Mouse (Mus musculus): ENCODE data around the gene Gm30191.
A peak's percentile ranks its signal among the peaks of the same experiment; 100 is the strongest.
"Not testable (repeated sequence)": the region's sequence is repeated elsewhere in the genome, so short reads cannot be mapped to it uniquely, and the experiment has no call there.

Gene Gm30191

DNA sequence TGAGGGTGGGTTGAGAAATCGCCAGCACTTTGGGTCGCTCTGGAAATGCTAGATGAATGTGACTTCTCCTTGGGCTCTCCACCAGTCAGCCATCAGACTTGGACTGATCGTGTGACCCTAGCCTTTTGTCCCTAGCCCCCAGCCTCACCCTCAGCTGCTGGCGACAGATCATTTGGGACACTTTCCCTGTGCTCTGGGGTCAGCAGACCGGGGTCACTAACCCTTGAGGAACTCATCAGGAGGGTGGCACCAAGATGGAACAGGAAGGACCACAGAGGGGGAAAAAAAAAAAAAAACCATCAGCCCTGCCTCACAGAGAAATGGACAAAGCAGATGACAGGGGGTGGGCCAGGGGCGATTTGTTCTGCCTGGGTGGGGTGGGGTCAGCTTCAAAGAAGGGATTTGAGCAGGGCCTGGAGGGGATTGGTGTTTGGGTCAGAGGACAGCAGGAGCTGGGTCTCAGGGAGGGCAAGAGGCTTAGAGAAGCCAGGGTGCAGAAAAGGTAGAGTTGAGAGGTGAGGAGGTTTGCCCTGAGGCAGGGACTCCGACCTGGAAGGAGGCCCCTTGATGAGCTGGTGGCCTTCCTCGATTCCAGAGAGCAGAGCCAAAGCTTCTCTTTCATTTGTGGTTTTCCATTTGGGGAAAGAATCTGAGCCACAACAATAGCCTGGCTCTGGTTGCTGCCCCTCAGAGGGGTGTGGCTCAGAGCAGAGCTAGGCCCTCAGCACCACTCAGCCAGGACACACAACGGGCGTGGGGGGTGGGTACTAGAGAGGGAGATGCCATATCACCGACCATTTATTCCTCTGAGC lies 10.7 kb downstream of the Gm30191 start:
- Histone ChIP-seq H3K36me3 (ENCODE audit: control insufficient read depth, insufficient read depth, low read length, poor library complexity, severe bottlenecking) (no peaks in the 10 kb centered on the region), H3K27me3 (ENCODE audit: control insufficient read depth, insufficient read depth, low read length, poor library complexity, severe bottlenecking) (peaks cover 2% of the 10 kb centered on the region; the same call in 1 of the 2 replicates)
- DNase-seq (ENCODE audit: low read depth, low spot score), result no peak

- no peak for DNase-seq (ENCODE audit: low read depth, low spot score)
- no peaks in the 10 kb centered on the region for H3K27me3 ChIP-seq (ENCODE audit: control insufficient read depth, insufficient read depth, low read length, poor library complexity, severe bottlenecking)
- no peaks in the 10 kb centered on the region for H3K36me3 ChIP-seq (ENCODE audit: control insufficient read depth, insufficient read depth, low read length, poor library complexity, severe bottlenecking)
Observed at GRCm38 (mm10) chr4:134258354-134258753, 11.6 kb downstream of the Gm30191 start.

DNA sequence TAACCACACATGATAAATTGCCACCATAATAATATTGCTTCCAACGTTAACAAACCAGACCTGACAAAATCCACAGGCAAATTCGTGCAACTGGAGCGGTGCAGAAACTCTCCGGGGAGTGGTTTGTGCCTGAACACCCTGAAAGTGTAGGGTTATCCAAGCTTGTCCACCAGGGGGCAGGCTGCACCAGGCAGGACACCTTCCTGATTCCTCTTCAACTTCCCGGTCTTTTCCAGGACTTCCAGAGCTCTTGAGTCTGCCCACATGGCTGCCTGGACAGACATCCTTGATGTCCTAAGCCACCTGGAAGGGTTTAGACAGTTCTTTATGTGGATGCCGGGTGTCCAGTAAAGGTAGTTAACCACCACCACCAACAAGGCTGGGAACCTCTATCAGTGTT lies 16.5 kb downstream of the Gm30191 start:
- Histone ChIP-seq H3K27me3 (ENCODE audit: control insufficient read depth, insufficient read depth, low read length, poor library complexity, severe bottlenecking) (no peaks in the 10 kb centered on the region), H3K36me3 (ENCODE audit: control insufficient read depth, insufficient read depth, low read length, poor library complexity, severe bottlenecking) (no peaks in the 10 kb centered on the region)
- DNase-seq (ENCODE audit: low read depth, low spot score), result peak; percentile 47

GRCm38 (mm10) chr4:134265860-134266585 lies 19.3 kb downstream of the Gm30191 start:
- no peak for DNase-seq (ENCODE audit: low read depth, low spot score)
- H3K36me3 ChIP-seq (ENCODE audit: control insufficient read depth, insufficient read depth, low read length, poor library complexity, severe bottlenecking), result no peaks in the 10 kb centered on the region
- no peaks in the 10 kb centered on the region for H3K27me3 ChIP-seq (ENCODE audit: control insufficient read depth, insufficient read depth, low read length, poor library complexity, severe bottlenecking)

- Histone ChIP-seq H3K27me3 (ENCODE audit: control insufficient read depth, insufficient read depth, low read length, poor library complexity, severe bottlenecking) (no peaks in the 10 kb centered on the region), H3K36me3 (ENCODE audit: control insufficient read depth, insufficient read depth, low read length, poor library complexity, severe bottlenecking) (no peaks in the 10 kb centered on the region)
- DNase-seq (ENCODE audit: low read depth, low spot score), result no peak
Observed at GRCm38 (mm10) chr4:134268102-134268655, 21.4 kb downstream of the Gm30191 start.

- DNase-seq (ENCODE audit: low read depth, low spot score), result peak; percentile 63
- H3K27me3 ChIP-seq (ENCODE audit: control insufficient read depth, insufficient read depth, low read length, poor library complexity, severe bottlenecking); H3K36me3 ChIP-seq (ENCODE audit: control insufficient read depth, insufficient read depth, low read length, poor library complexity, severe bottlenecking): not testable (repeated sequence)
Observed at GRCm38 (mm10) chr4:134269622-134270021, 22.9 kb downstream of the Gm30191 start.

DNA sequence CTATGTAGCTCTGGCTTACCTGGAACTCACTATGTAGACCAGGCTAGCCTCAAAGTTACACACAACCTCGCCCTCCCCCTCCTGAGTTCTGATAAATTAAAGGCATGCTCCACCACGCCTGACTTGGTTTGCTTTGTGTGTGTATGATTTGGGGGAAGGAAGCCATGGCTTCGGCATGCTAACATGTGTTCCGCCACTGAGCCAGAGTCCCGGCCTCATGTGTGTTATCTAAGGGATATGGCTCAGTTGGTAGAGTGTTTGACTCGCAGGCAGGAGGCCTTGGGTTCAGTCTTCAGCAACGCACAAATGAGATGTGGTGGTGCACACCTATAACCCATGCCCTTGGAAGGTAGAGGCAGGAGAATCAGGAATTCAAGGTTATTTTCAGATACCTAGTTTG lies 25.2 kb downstream of the Gm30191 start:
- no peak for DNase-seq (ENCODE audit: low read depth, low spot score)
- H3K27me3 ChIP-seq (ENCODE audit: control insufficient read depth, insufficient read depth, low read length, poor library complexity, severe bottlenecking), result no peaks in the 10 kb centered on the region
- H3K36me3 ChIP-seq (ENCODE audit: control insufficient read depth, insufficient read depth, low read length, poor library complexity, severe bottlenecking), result no peaks in the 10 kb centered on the region

GRCm38 (mm10) chr4:134272731-134273416 lies 26.1 kb downstream of the Gm30191 start:
- DNase-seq (ENCODE audit: low read depth, low spot score), result peak; percentile 25
- Histone ChIP-seq H3K27me3 (ENCODE audit: control insufficient read depth, insufficient read depth, low read length, poor library complexity, severe bottlenecking) (no peaks in the 10 kb centered on the region), H3K36me3 (ENCODE audit: control insufficient read depth, insufficient read depth, low read length, poor library complexity, severe bottlenecking) (peaks cover 2% of the 10 kb centered on the region; the same call in 1 of the 2 replicates)

GRCm38 (mm10) chr4:134273417-134274345 lies 26.9 kb downstream of the Gm30191 start:
- no peaks in the 10 kb centered on the region for H3K27me3 ChIP-seq (ENCODE audit: control insufficient read depth, insufficient read depth, low read length, poor library complexity, severe bottlenecking)
- peak; percentile 86 for DNase-seq (ENCODE audit: low read depth, low spot score)
- H3K36me3 ChIP-seq (ENCODE audit: control insufficient read depth, insufficient read depth, low read length, poor library complexity, severe bottlenecking), result peaks cover 2% of the 10 kb centered on the region; the same call in 1 of the 2 replicates

- no peaks in the 10 kb centered on the region for H3K27me3 ChIP-seq (ENCODE audit: control insufficient read depth, insufficient read depth, low read length, poor library complexity, severe bottlenecking)
- peaks cover 1% of the 10 kb centered on the region; the same call in 1 of the 2 replicates for H3K36me3 ChIP-seq (ENCODE audit: control insufficient read depth, insufficient read depth, low read length, poor library complexity, severe bottlenecking)
- DNase-seq (ENCODE audit: low read depth, low spot score), result no peak
Observed at GRCm38 (mm10) chr4:134284942-134285341, 38.2 kb downstream of the Gm30191 start.

DNA sequence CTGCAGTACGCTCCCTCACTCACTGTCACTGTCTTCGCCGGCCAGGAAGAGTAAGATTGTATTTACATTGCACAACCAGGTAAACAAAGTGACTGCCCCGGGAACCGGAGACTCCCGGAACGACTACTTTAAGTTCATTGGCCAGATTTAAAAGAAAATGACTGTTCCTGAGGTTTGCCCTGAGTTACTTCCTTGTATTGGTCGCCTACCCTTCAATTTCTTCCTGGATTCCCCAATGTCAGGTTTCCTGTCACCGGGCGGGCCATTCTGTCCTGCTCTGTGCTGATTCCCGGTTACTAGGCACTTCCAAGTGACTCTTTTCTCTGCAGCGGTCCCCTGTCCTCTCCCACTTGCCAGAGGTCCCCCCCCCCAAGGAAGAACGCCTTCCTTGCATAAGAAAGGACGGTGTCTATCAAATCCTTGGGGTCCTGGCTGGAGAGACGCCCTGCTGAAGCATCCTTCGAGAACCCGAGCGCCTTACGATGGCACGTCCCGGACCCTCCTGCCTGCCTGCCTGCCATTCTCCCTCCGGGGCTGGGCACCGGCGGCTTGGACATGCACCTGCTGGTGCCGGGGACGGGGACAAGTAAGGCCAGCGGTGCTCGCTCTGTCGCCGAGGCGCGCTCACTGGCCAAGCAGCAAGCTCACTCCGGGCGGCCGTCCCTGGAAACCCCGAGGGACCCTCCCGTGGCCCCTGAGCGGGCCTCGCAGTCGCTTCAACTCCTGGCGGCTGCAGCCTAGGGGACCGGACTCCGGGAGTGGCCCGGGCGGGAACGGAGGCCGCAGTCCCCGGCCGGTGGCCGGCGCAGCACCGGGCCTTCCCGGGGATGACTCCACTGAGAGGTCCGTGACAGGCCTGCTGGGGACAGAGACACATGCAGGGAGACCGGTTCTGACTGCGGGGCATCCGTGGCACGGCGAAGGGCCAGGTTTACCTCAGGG lies 39.8 kb downstream of the Gm30191 start:
- Histone ChIP-seq H3K27me3 (ENCODE audit: control insufficient read depth, insufficient read depth, low read length, poor library complexity, severe bottlenecking) (no peaks in the 10 kb centered on the region), H3K36me3 (ENCODE audit: control insufficient read depth, insufficient read depth, low read length, poor library complexity, severe bottlenecking) (peaks cover 1% of the 10 kb centered on the region; the same call in 1 of the 2 replicates)
- no peak for DNase-seq (ENCODE audit: low read depth, low spot score)

DNA sequence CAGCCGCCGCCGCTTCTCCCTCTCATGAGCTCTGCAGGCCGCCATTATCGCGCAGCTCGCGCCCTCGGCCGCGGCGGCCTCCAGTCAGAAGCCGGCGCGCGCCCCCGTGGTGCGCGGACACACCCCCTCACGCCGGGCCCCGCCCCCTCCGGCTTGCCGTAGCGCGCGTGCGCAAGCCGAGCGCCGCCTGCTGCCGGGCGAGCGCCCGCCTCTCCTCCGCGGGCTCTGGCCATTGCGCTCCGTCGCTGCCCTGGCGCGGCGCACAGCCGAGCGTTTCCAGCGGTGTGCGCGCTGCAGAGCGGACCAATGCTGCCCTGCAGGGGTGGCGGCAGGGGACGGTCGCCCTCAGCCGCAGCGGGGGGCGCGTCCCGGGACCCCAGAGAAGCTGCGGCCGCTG lies 40.4 kb downstream of the Gm30191 start:
- peak; percentile 95 for DNase-seq (ENCODE audit: low read depth, low spot score)
- Histone ChIP-seq H3K36me3 (ENCODE audit: control insufficient read depth, insufficient read depth, low read length, poor library complexity, severe bottlenecking) (peaks cover 1% of the 10 kb centered on the region; the same call in 1 of the 2 replicates), H3K27me3 (ENCODE audit: control insufficient read depth, insufficient read depth, low read length, poor library complexity, severe bottlenecking) (no peaks in the 10 kb centered on the region)

GRCm38 (mm10) chr4:134287575-134288025 lies 40.9 kb downstream of the Gm30191 start, which contains the start of gene Pdik1l:
Gene Pdik1l (minus strand): TSS chr4:134287895.
- H3K36me3 ChIP-seq (ENCODE audit: control insufficient read depth, insufficient read depth, low read length, poor library complexity, severe bottlenecking), result peaks cover 1% of the 10 kb centered on the region; the same call in 1 of the 2 replicates
- peak; percentile 81 for DNase-seq (ENCODE audit: low read depth, low spot score)
- H3K27me3 ChIP-seq (ENCODE audit: control insufficient read depth, insufficient read depth, low read length, poor library complexity, severe bottlenecking), result no peaks in the 10 kb centered on the region
